Mouse (Mus musculus) hindbrain, embryonic 16.5 days (tissue): Measurements from ENCODE around the gene Spem2. TPM values are rescaled to one million over a fixed set of nuclear protein-coding genes. Genes with fewer than 3 reads are reported as not detected.

Source experiments
- ATAC-seq: fragments of 200-750 bp; cut with Nextera tagmentation; 2 replicates; pipeline ENCODE4 v1.8.0; 2017; ENCODE audit warnings: moderate TSS enrichment, moderate library complexity
- H3K27ac ChIP-seq: fragments of 300-500 bp; sonication (generic); 2 replicates; pipeline ENCODE4 v1.5.1; 2014; ENCODE audit warnings: low read depth, mild to moderate bottlenecking, control low read depth, low read length, moderate library complexity
- H3K27me3 ChIP-seq: fragments of 300-500 bp; sonication (generic); replicated peaks from 2 replicates; pipeline ENCODE4 v1.6.1; 2014; ENCODE audit warnings: low read length; ENCODE audit not compliant: control insufficient read depth, insufficient read depth
- H3K36me3 ChIP-seq: fragments of 300-500 bp; sonication (generic); 2 replicates; pipeline ENCODE4 v1.6.1; 2014; ENCODE audit warnings: mild to moderate bottlenecking, low read length, moderate library complexity, mixed read lengths; ENCODE audit not compliant: control insufficient read depth, insufficient read depth
- H3K4me1 ChIP-seq: fragments of 300-500 bp; sonication (generic); 2 replicates; pipeline ENCODE4 v1.6.1; 2014; ENCODE audit warnings: low read depth, low read length; ENCODE audit not compliant: control insufficient read depth, insufficient read depth
- H3K4me2 ChIP-seq: fragments of 300-500 bp; sonication (generic); 2 replicates; pipeline ENCODE4 v1.6.1; 2014; ENCODE audit warnings: mild to moderate bottlenecking, low read length, control low read depth, moderate library complexity
- H3K4me3 ChIP-seq: fragments of 300-500 bp; sonication (generic); 2 replicates; pipeline ENCODE4 v1.5.1; 2014; ENCODE audit warnings: mild to moderate bottlenecking, low read length, control low read depth, moderate library complexity
- H3K9ac ChIP-seq: fragments of 300-500 bp; sonication (generic); 2 replicates; pipeline ENCODE4 v1.6.1; 2014; ENCODE audit warnings: low read depth, mild to moderate bottlenecking, control low read depth, low read length, moderate library complexity
- H3K9me3 ChIP-seq: fragments of 300-500 bp; sonication (generic); 2 replicates; pipeline ENCODE4 v1.6.1; 2014; ENCODE audit warnings: mild to moderate bottlenecking, low read length, moderate library complexity; ENCODE audit not compliant: control insufficient read depth
- WGBS: fragments of 180-500 bp; shearing (Covaris S2); extraction: QIAGEN DNeasy Blood & Tissue Kit; methylation state at CpG from one replicate; pipeline ENCODE4 v1.1.7; 2014; 5-methylcytosine and 5-hydroxymethylcytosine counted together
- polyA plus RNA-seq: library from polyadenylated mRNA; unstranded; fragments of >200 nt; fragmentation: Nextera tagmentation; extraction: Ambion mirVana; gene quantifications from 2 replicates; pipeline ENCODE4 v1.2.1, GENCODE M21; 2015

Spem2 gene
- polyA plus RNA-seq, 1 experiment from 2014 or later: not detected

DNA sequence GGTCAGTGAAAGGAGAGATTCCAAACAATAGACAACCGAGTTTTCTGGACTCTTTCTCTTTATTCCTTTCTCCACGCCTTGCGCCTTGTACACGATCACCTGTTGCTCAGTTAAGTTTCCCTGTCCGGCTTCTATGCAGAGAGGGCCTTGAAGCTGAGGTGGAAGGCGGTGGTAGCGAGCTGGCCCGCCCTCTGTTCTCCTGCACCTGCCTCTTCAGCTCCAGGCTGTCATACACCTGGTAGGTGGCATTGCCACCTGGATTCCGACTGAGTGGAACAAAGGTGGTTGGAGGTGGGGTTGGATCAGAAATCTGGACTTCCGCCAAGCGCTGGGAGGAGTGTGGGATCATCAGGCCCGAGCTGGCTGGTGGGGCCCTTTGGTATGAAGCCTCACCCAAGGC lies 1.7 kb downstream of the Spem2 start:
- Histone ChIP-seq H3K9me3 (peaks cover 9% of the 10 kb centered on the region), H3K4me2 (no peak overlapping the region), H3K27ac (no peak overlapping the region), H3K27me3 (no peaks in the 10 kb centered on the region), H3K4me1 (no peaks in the 10 kb centered on the region), H3K4me3 (no peak overlapping the region), H3K9ac (no peak overlapping the region), H3K36me3 (no peaks in the 10 kb centered on the region)
- WGBS: 92% methylated on average over 12 of the region's 12 CpGs
- no peak for ATAC-seq

DNA sequence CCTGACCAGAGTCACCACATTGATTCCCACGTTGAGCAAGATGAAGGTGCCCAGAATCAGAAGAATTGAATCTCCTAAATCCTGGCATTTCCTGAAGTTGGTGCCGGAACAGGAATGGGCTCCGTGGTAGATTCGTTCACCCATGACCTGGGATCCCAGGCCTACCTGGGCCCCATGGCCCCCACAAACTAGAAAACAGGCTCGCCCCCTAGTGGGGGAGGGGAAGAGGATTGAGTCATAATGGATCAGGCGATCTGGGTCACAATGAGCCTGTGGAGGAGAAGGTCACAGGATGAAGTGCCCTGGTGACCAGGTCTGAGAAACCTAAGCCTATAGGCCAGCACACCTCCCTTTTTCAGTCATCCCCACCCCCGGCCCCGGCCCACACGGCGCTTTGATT lies 3.1 kb downstream of the Spem2 start, which contains the start of gene Gm39566:
Gene Gm39566 (minus strand): TSS at position 144 of the 400 bp plus-strand sequence.
- H3K27ac ChIP-seq: no peak within 1 kb of the TSS
- peaks cover 9% of the 10 kb centered on the region for H3K9me3 ChIP-seq
- H3K4me3 ChIP-seq: no peak within 1 kb of the TSS
- no peak within 1 kb of the TSS for H3K9ac ChIP-seq
- no peak for ATAC-seq
- no peaks in the 10 kb centered on the region for H3K4me1 ChIP-seq
- no peaks in the 10 kb centered on the region for H3K36me3 ChIP-seq
- WGBS: 69% methylated on average over 10 of the region's 10 CpGs
- no peak within 1 kb of the TSS for H3K4me2 ChIP-seq
- H3K27me3 ChIP-seq: no peaks in the 10 kb centered on the region

DNA sequence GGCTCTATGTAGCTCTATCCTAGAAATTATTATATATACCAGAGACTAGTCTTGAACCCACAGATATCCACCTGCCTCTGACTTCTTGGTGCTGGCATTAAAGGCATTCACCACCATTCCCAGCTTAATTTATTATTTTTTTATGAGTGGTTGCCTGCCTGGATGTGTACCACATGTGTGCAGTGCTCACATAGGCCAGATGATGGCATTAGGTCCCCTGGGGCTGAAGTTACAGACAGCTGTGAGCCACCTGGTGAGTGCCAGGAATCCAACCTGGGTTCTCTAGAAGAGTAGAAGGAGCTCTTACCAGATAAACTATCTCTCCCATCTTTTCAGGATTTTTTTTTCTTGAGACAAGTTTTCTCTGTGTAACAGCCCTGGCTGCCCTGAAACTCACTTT lies 8.0 kb downstream of the Spem2 start:
- no peak overlapping the region for H3K9ac ChIP-seq
- peaks cover 14% of the 10 kb centered on the region for H3K27me3 ChIP-seq
- no peak overlapping the region for H3K27ac ChIP-seq
- H3K9me3 ChIP-seq: no peaks in the 10 kb centered on the region
- H3K4me3 ChIP-seq: no peak overlapping the region
- no peaks in the 10 kb centered on the region for H3K36me3 ChIP-seq
- no peak for ATAC-seq
- no peak overlapping the region for H3K4me2 ChIP-seq
- no peaks in the 10 kb centered on the region for H3K4me1 ChIP-seq

DNA sequence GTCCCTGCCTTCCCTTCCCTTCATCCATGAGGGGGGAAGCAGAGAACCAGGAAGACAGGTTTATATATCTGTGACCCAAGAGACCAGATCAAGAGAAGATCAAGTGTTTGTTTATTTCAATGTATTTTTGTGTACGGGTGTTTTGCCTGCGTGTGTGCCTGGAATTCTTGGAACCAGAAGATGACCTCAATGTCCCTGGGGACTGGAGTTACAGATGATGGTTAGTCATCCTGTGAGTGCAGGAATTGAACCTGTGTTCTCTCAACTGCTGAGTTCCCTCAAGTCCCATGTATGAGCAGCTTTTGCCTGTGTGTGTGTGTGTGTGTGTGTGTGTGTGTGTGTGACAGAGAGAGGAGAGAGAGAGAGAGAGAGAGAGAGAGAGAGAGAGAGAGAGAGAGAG lies 10.6 kb downstream of the Spem2 start:
- no peak for ATAC-seq
- H3K36me3 ChIP-seq: no peaks in the 10 kb centered on the region

DNA sequence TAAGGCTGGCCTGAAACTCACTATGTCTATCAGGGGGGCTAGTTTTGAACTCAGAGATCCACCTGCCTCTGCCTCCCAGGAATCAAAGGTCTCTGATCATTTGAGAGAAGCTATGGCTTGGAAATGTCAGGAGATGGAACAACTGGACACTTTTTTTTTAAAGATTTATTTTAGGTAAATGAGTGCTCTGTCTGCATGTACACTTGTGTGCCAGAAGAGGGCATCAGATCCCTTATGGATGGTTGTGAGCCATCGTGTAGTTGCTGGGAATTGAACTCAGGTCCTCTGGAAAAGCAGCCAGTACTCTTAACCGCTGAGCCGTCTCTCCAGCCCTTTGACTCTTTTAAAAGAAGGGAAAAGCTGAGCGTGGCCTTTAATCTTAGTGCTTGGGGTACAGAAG lies 11.9 kb downstream of the Spem2 start:
- peaks cover 32% of the 10 kb centered on the region for H3K4me1 ChIP-seq
- H3K27me3 ChIP-seq: peaks cover 21% of the 10 kb centered on the region
- no peak overlapping the region for H3K27ac ChIP-seq
- H3K9ac ChIP-seq: no peak overlapping the region
- H3K36me3 ChIP-seq: no peaks in the 10 kb centered on the region
- 79% methylated on average over 4 of the region's 4 CpGs for WGBS
- H3K4me2 ChIP-seq: no peak overlapping the region
- no peak overlapping the region for H3K4me3 ChIP-seq
- no peak for ATAC-seq
- no peaks in the 10 kb centered on the region for H3K9me3 ChIP-seq

More for the DNA sequence above, 10.6 kb downstream of the Spem2 start:
- Histone ChIP-seq H3K9ac (no peak overlapping the region), H3K4me1 (peaks cover 21% of the 10 kb centered on the region), H3K4me2 (no peak overlapping the region), H3K4me3 (no peak overlapping the region), H3K27me3 (peaks cover 21% of the 10 kb centered on the region), H3K9me3 (no peaks in the 10 kb centered on the region), H3K27ac (no peak overlapping the region)
- WGBS: 91% methylated on average over 2 of the region's 2 CpGs

DNA sequence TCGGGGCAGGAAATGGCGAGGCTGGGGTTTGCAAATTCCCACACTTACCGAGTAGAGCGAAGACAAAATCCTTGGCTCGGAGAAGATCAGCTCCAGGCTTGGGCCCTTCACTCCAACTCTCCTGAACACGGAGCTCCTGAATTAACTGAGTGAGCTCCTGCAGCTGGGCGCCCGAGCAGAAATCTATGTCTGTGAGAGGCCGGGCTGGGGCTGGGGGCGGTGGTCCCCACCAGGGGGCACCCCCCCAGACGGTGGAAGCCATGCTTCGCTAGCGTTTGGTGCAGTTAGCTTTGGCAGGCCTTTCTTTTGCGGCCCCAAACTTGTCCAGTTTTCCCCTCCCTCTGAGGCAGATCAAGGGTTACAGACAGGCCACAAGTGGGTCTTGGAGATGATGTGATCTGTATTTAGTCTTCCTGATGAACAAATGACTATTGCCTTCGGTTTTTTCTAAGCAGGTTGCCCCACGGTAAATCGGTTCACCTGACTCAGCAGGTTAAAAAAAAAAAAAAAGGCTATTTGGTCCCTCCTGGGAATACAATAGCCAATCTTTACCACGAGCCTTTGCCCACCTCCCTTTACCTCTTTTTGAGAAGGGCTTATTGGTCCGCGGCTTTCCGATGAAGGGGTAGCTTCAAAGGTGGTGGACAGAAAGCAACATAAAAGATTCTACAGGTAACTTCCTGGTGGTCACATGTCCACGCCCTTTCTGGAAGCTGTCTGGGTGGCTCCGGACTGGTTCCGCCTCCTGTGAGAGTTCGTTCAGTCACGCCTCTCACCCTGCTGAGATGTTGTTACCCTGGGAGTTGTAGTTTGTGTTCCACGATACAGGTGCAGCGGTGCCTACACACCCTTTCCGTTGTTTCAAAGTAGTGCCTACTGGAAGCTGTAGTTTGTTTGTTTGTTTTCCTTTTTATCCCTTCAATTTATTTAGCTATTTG lies 13.0 kb downstream of the Spem2 start, which contains the start of gene Tmem102:
Gene Tmem102 (minus strand): TSS at position 653 of the 938 bp plus-strand sequence.
- H3K4me3 ChIP-seq: peak within 1 kb of the TSS; percentile 8
- peak within 1 kb of the TSS; percentile 35 for H3K9ac ChIP-seq
- H3K4me2 ChIP-seq: peak within 1 kb of the TSS; percentile 85
- ATAC-seq: no peak
- no peaks in the 10 kb centered on the region for H3K36me3 ChIP-seq
- peaks cover 21% of the 10 kb centered on the region for H3K27me3 ChIP-seq
- WGBS: 7% methylated on average over 29 of the region's 29 CpGs
- no peak within 1 kb of the TSS for H3K27ac ChIP-seq
- H3K4me1 ChIP-seq: peaks cover 38% of the 10 kb centered on the region
- no peaks in the 10 kb centered on the region for H3K9me3 ChIP-seq

DNA sequence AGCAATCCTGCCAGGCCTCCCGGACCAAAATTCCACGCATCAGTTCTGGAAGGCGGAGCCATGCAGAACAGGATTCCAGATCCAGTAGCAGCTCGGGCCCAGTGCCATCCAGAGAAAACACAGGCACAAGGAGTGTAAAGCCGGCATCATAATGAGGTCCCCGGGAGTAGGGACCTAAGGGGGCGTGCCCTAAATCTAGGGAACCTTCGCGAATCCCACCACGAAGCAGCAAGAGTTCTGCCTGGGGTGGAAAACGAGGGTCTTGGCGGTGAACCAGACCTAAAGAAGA lies 13.7 kb downstream of the Spem2 start:
- ATAC-seq: no peak
- peak overlapping the region; percentile 35 for H3K9ac ChIP-seq
- peaks cover 44% of the 10 kb centered on the region for H3K4me1 ChIP-seq
- H3K9me3 ChIP-seq: no peaks in the 10 kb centered on the region
- peaks cover 21% of the 10 kb centered on the region for H3K27me3 ChIP-seq
- H3K36me3 ChIP-seq: no peaks in the 10 kb centered on the region
- H3K4me3 ChIP-seq: peak overlapping the region; percentile 8
- peak overlapping the region; percentile 85 for H3K4me2 ChIP-seq
- H3K27ac ChIP-seq: no peak overlapping the region
- WGBS: 6% methylated on average over 12 of the region's 12 CpGs

DNA sequence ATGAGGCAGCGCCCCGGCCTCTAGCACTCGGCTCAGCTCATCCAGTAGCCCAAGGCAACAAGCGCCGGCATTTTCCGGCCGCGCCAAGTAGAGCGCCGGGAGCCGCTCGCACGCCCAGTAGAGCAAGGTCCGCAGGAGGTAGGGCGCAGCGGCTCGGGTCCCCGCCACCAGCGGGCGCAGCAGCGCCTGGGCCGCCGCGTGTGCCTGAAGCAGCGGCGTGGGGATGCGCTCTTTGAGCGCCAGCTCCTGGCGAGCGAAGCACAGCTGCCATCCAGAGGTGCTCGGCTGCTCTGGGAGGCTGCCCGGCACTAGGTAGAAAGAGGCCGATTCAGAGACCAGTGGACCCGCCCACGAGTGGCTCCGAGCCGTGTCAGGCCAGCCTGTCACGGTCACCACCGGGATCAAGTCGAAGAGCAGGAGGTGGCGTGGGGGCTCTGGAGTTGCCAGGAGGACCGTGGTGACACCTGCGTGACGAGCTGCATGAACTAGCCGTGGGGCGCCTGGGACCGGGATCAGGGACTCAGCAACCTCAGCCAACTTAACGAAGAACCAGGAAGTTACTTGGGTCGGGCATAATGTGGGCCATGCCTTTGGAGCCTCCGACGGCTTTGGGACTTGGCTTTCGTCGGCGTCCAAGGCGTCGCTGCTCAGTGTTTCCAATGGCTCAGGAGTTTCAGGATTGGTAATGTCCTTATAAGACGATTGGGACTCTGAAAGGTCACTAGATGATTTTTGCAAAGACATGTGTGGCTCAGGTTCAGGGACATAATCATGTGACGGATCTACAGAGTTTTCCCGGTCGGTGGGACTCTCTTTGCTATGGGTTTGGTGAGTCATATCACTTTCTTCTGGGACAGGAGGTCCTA lies 14.2 kb downstream of the Spem2 start:
- peak overlapping the region; percentile 21; the same call in 1 of the 2 replicates for H3K27ac ChIP-seq
- H3K9me3 ChIP-seq: no peaks in the 10 kb centered on the region
- peak overlapping the region; percentile 85 for H3K4me2 ChIP-seq
- H3K4me3 ChIP-seq: peak overlapping the region; percentile 61
- WGBS: 1% methylated on average over 60 of the region's 60 CpGs
- ATAC-seq: peak; percentile 44
- no peaks in the 10 kb centered on the region for H3K36me3 ChIP-seq
- H3K4me1 ChIP-seq: peaks cover 49% of the 10 kb centered on the region
- peak overlapping the region; percentile 85 for H3K9ac ChIP-seq
- H3K27me3 ChIP-seq: peaks cover 18% of the 10 kb centered on the region

DNA sequence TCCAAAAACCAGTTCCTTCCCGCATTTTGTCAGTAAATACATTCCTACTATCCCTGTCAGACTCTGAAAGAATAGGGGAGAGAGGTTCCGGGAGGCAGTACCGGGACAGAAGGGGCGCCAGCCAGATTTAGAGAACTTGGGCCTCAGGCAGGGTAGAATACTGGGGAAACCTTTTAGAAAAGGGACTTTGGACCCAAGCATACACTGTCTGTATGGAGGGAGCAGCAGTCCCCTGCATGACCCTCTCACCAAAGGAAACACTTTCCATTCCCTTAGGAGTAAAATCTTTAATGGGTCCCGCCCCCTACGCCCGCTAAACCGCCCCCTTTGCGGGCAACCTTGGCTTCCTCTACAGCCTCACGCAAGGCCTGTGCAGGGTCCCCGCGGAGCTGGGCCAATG lies 14.9 kb downstream of the Spem2 start:
- Histone ChIP-seq H3K27ac (peak overlapping the region; percentile 21), H3K4me2 (peak overlapping the region; percentile 85), H3K4me1 (peaks cover 50% of the 10 kb centered on the region), H3K9ac (peak overlapping the region; percentile 85), H3K36me3 (no peaks in the 10 kb centered on the region), H3K4me3 (peak overlapping the region; percentile 61), H3K27me3 (peaks cover 18% of the 10 kb centered on the region), H3K9me3 (no peaks in the 10 kb centered on the region)
- 2% methylated on average over 12 of the region's 12 CpGs for WGBS
- ATAC-seq: no peak
